Mouse (Mus musculus) ovary, postnatal 10 days (tissue): ENCODE data around the gene Gm3739.
A peak's percentile ranks its signal among the peaks of the same experiment; 100 is the strongest.
"Not testable (repeated sequence)": the region's sequence is repeated elsewhere in the genome, so short reads cannot be mapped to it uniquely, and the experiment has no call there.

Experiments used
- DNase-seq: peaks from one replicate; pipeline ENCODE4 v3.0.0; 2022; ENCODE audit warnings: low spot score

The Gm3739 gene

GRCm38 (mm10) chr14:7314661-7315060 lies at the start of gene Gm3739:
Gene Gm3739, minus strand, starts transcription at chr14:7315049.
- DNase-seq: not testable (repeated sequence)

GRCm38 (mm10) chr14:7332295-7332694 lies 17.4 kb upstream of the Gm3739 start, which contains the start of gene Gm5797:
Gene Gm5797, minus strand, starts transcription at chr14:7332395.
- not testable (repeated sequence) for DNase-seq

- peak; percentile 0 for DNase-seq
These were observed 244 bp upstream of the Gm3739 start for GRCm38 (mm10) chr14:7315093-7315492.

GRCm38 (mm10) chr14:7264614-7265013 lies 50.2 kb downstream of the Gm3739 start, which contains the start of gene Gm3727:
Gene Gm3727, minus strand, starts transcription at chr14:7264714.
- not testable (repeated sequence) for DNase-seq
